Mouse (Mus musculus) liver, embryonic 14.5 days (tissue): ENCODE measurements at regions not wholly inside any gene's neighbourhood (a gene's known extent, or its start where the extent isn't known, plus 50 kb on each side); places are given as distances from the start of the nearest gene placed in this dataset.

ENCODE experiments used
- ATAC-seq: fragments of 200-750 bp; cut with Nextera tagmentation; 2 replicates; pipeline ENCODE4 v1.8.0; 2017; ENCODE audit warnings: moderate number of reproducible peaks, mild to moderate bottlenecking, moderate library complexity; ENCODE audit not compliant: insufficient read depth
- DNase-seq, 3 experiments: peaks; one replicate each; pipeline ENCODE4 v3.0.0-alpha.2; 2012 to 2013; ENCODE audit warnings: low read depth in 3 of 3, low spot score in 3 of 3
- H3K27ac ChIP-seq: fragments of 300-500 bp; sonication (generic); 2 replicates; pipeline ENCODE4 v1.5.1; 2014; ENCODE audit warnings: moderate library complexity, mild to moderate bottlenecking, control low read depth, inconsistent platforms
- H3K27me3 ChIP-seq: fragments of 300-500 bp; sonication (generic); 2 replicates; pipeline ENCODE4 v1.6.1; 2014; ENCODE audit warnings: mild to moderate bottlenecking, low read length, moderate library complexity; ENCODE audit not compliant: control insufficient read depth, insufficient read depth
- H3K36me3 ChIP-seq: fragments of 300-500 bp; sonication (generic); replicated peaks from 2 replicates; pipeline ENCODE4 v1.6.1; 2014; ENCODE audit warnings: low read depth; ENCODE audit not compliant: control insufficient read depth, insufficient read depth
- H3K4me1 ChIP-seq, 2 experiments: fragments of 200-500 bp in 1 of 2; fragments of 300-500 bp in 1 of 2; sonication (generic) in 1 of 2; replicated peaks; 2 replicates each; pipeline ENCODE4 v1.6.1; 2012 to 2014; ENCODE audit warnings: antibody characterized with exemption in 1 of 2, inconsistent platforms in 1 of 2, low read length in 1 of 2; ENCODE audit not compliant: control insufficient read depth in 2 of 2, insufficient read depth in 2 of 2
- H3K4me2 ChIP-seq: fragments of 300-500 bp; sonication (generic); 2 replicates; pipeline ENCODE4 v1.6.1; 2014; ENCODE audit warnings: low read depth, mild to moderate bottlenecking, control low read depth, moderate library complexity
- H3K4me3 ChIP-seq, 2 experiments: fragments of 200-500 bp in 1 of 2; fragments of 300-500 bp in 1 of 2; sonication (generic) in 1 of 2; 2 replicates each; pipeline ENCODE4 v1.5.1; 2012 to 2014; ENCODE audit warnings: low read depth in 2 of 2, low read length in 2 of 2, mild to moderate bottlenecking in 2 of 2, control low read depth in 1 of 2, inconsistent platforms in 1 of 2, moderate library complexity in 1 of 2; ENCODE audit not compliant: insufficient read depth in 1 of 2
- H3K9ac ChIP-seq: fragments of 300-500 bp; sonication (generic); replicated peaks from 2 replicates; pipeline ENCODE4 v1.6.1; 2014; ENCODE audit warnings: mild to moderate bottlenecking, control low read depth, moderate library complexity
- H3K9me3 ChIP-seq: fragments of 300-500 bp; sonication (generic); 2 replicates; pipeline ENCODE4 v1.6.1; 2016; ENCODE audit warnings: low read length, mixed read lengths; ENCODE audit not compliant: control insufficient read depth
- CTCF ChIP-seq: IDR thresholded peaks from 2 replicates; pipeline ENCODE4 v1.5.1; 2016; ENCODE audit warnings: antibody characterized with exemption, low read depth, control low read depth
- EP300 ChIP-seq: IDR thresholded peaks from 2 replicates; pipeline ENCODE4 v1.6.1; 2016; ENCODE audit warnings: antibody characterized with exemption, low read depth
- WGBS: fragments of 180-500 bp; shearing (Covaris S2); extraction: QIAGEN DNeasy Blood & Tissue Kit; methylation state at CpG from one replicate; pipeline ENCODE4 v1.1.7; 2014; ENCODE audit not compliant: insufficient replicate concordance; 5-methylcytosine and 5-hydroxymethylcytosine counted together

DNA sequence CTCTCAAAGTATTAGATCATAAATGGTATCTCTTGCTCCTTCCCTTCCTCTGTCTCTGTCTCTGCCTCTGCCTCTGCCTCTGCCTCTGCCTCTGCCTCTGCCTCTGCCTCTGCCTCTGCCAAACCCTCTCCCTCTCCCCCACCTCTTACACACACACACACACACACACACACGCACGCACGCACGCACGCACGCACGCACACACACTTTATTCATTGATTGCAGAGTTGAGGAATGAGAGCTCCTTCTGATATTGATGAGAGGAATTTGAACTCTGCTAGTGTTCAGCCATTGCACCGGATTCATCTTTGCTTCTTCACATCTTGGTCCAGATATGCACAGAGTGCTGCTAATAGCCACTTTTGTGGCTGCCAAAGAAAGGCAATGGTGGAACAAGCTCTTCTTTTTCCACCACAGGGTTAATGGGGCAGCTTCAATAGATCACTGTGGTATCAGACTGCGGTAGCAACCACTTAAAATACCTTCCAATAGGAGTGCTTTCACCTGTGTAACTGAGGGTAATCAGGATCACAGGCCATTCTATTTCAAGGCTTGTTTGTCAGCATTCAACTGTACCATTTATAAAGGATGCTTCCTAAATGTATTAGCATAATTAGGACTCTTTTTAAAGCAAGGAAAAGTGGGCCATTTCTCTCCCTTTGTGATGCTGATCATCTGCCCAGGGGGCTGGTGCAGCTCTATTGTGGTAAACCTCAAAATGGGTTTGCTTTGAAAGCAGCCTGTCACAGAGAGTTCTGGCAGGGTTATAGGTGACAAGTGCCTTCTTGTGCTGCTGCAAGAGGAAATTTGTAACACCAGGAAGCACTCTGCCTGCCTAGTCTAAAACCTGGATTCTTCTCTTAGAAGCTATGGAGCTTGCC, 559.8 kb upstream of the Fam98a start:
- DNase-seq = no peak
- H3K9ac ChIP-seq = no peak overlapping the region
- no peak overlapping the region for H3K27ac ChIP-seq
- no peak overlapping the region for H3K4me3 ChIP-seq
- no peaks in the 10 kb centered on the region for H3K4me1 ChIP-seq
- ATAC-seq = no peak
- no peaks in the 10 kb centered on the region for H3K27me3 ChIP-seq
- H3K9me3 ChIP-seq = no peaks in the 10 kb centered on the region
- no peaks in the 10 kb centered on the region for H3K36me3 ChIP-seq
- H3K4me2 ChIP-seq = no peak overlapping the region
- TF ChIP-seq CTCF (no peak), EP300 (no peak)
- 71% methylated on average over 9 of the region's 9 CpGs for WGBS

DNA sequence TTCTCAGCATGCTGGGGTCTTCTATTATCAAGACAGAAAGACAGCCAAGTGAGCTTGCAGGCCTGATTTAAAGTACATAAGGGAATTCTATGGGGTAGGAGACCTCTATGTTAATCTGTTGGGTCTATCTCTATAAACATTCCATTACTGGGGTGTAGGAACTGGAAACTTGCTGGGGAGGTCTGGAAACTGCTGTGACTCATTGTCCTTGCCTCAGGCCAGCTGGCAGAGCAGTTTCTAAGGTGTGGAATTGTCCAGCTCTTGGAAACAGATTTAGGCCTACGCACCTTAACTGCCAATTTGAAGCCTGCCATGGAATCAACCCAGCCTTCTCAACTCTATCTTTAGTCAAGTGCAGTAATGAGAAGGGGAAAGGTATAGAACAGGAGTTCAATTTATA, 559.1 kb upstream of the Fam98a start:
- no peaks in the 10 kb centered on the region for H3K36me3 ChIP-seq
- 62% methylated on average over 1 of the region's 1 CpGs for WGBS
- no peaks in the 10 kb centered on the region for H3K9me3 ChIP-seq
- TF ChIP-seq EP300 (no peak), CTCF (no peak)
- no peaks in the 10 kb centered on the region for H3K4me1 ChIP-seq
- no peak overlapping the region for H3K27ac ChIP-seq
- DNase-seq (no peak), ATAC-seq (no peak)
- no peak overlapping the region for H3K9ac ChIP-seq
- no peak overlapping the region for H3K4me2 ChIP-seq
- H3K27me3 ChIP-seq = no peaks in the 10 kb centered on the region
- H3K4me3 ChIP-seq = no peak overlapping the region

DNA sequence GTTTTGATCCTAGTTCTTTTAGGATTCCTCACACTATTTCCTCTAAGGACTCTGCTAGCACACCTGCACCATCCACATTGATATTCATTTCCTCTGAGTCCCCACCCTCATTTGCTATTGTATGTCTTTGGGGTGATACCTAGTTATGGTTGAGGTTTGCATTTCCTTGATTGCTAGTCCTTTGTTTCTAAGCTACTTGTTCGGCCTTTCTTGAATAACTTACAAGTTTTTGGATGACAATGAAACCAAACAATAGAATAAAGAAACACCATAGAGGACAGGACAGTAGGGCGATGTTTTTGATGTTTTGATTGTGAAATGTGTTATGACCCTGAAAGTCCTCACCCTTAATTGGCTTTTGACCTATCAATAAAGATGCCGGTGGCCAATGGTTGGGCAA, 531.8 kb upstream of the Fam98a start:
- Histone ChIP-seq H3K4me1 (no peaks in the 10 kb centered on the region), H3K4me3 (no peak overlapping the region), H3K27ac (no peak overlapping the region), H3K9ac (no peak overlapping the region), H3K36me3 (no peaks in the 10 kb centered on the region), H3K4me2 (no peak overlapping the region), H3K27me3 (no peaks in the 10 kb centered on the region), H3K9me3 (no peaks in the 10 kb centered on the region)
- ATAC-seq (no peak), DNase-seq (no peak)
- no peak for TF ChIP-seq EP300
- TF ChIP-seq CTCF = no peak
- 59% methylated on average over 3 of the region's 3 CpGs for WGBS

GRCm38 (mm10) chr17:76081780-76082179, 530.0 kb upstream of the Fam98a start:
- Histone ChIP-seq H3K4me3 (no peak overlapping the region), H3K27me3 (no peaks in the 10 kb centered on the region), H3K27ac (no peak overlapping the region), H3K9me3 (no peaks in the 10 kb centered on the region), H3K9ac (no peak overlapping the region), H3K36me3 (no peaks in the 10 kb centered on the region), H3K4me1 (no peaks in the 10 kb centered on the region), H3K4me2 (no peak overlapping the region)
- DNase-seq (no peak), ATAC-seq (no peak)
- 48% methylated on average over 2 of the region's 2 CpGs for WGBS
- TF ChIP-seq EP300 (no peak), CTCF (no peak)

DNA sequence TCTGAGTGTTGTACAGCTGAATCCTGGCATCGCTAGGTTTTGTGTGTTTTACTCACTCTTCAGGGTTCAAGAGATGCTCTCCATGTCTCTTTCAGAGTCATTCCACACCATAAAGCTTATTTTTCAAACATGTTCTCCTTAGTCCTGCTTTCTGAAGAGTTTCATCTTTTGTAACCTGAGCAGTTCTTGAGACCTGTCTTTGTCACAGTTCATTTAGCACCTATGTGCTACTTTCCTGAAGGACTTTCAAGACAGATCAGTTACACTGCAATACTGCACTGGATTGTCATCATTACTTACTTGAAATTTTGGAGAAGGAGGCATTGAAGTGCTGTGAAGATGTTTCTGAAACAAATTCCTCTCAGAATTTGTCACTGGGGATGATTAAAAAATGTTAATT, 494.7 kb upstream of the Fam98a start:
- H3K36me3 ChIP-seq = no peaks in the 10 kb centered on the region
- no peak overlapping the region for H3K27ac ChIP-seq
- DNase-seq = no peak
- H3K27me3 ChIP-seq = no peaks in the 10 kb centered on the region
- H3K4me2 ChIP-seq = no peak overlapping the region
- H3K4me3 ChIP-seq = no peak overlapping the region
- 59% methylated on average over 1 of the region's 1 CpGs for WGBS
- TF ChIP-seq CTCF (no peak), EP300 (no peak)
- H3K9me3 ChIP-seq = no peaks in the 10 kb centered on the region
- no peak for ATAC-seq
- H3K9ac ChIP-seq = no peak overlapping the region
- no peaks in the 10 kb centered on the region for H3K4me1 ChIP-seq
